Mouse (Mus musculus) liver, postnatal 0 days (tissue): ENCODE results near the gene Gpx3. TPM values are rescaled to one million over a fixed set of nuclear protein-coding genes. Genes with fewer than 3 reads are reported as not detected.
A peak's percentile ranks its signal among the peaks of the same experiment; 100 is the strongest.

Experiments
- ATAC-seq: fragments of 200-750 bp; cut with Nextera tagmentation; 2 replicates; pipeline ENCODE4 v1.8.0; 2017; ENCODE audit warnings: mild to moderate bottlenecking, moderate library complexity
- DNase-seq: peaks from one replicate; pipeline ENCODE4 v3.0.0-alpha.2; 2016
- H3K27ac ChIP-seq: fragments of 300-500 bp; sonication (generic); 2 replicates; pipeline ENCODE4 v1.5.1; 2014; ENCODE audit warnings: antibody characterized with exemption, moderate library complexity, mild to moderate bottlenecking, low read depth
- H3K27me3 ChIP-seq: fragments of 300-500 bp; sonication (generic); 2 replicates; pipeline ENCODE4 v1.6.1; 2014; ENCODE audit warnings: low read length, control low read depth, mixed read lengths; ENCODE audit not compliant: insufficient read depth
- H3K36me3 ChIP-seq: fragments of 300-500 bp; sonication (generic); replicated peaks from 2 replicates; pipeline ENCODE4 v1.6.1; 2014; ENCODE audit warnings: mild to moderate bottlenecking, control low read depth, low read length, moderate library complexity, mixed read lengths; ENCODE audit not compliant: insufficient read depth
- H3K4me1 ChIP-seq: fragments of 300-500 bp; sonication (generic); 2 replicates; pipeline ENCODE4 v1.6.1; 2014; ENCODE audit warnings: antibody characterized with exemption, mild to moderate bottlenecking, control low read depth; ENCODE audit not compliant: insufficient read depth
- H3K4me2 ChIP-seq: fragments of 300-500 bp; sonication (generic); 2 replicates; pipeline ENCODE4 v1.6.1; 2014; ENCODE audit warnings: low read depth, mild to moderate bottlenecking, low read length, moderate library complexity, mixed read lengths
- H3K4me3 ChIP-seq: fragments of 300-500 bp; sonication (generic); 2 replicates; pipeline ENCODE4 v1.5.1; 2014; ENCODE audit warnings: low read depth, low read length
- H3K9ac ChIP-seq: fragments of 300-500 bp; sonication (generic); replicated peaks from 2 replicates; pipeline ENCODE4 v1.6.1; 2014; ENCODE audit warnings: mild to moderate bottlenecking, moderate library complexity
- H3K9me3 ChIP-seq: fragments of 300-500 bp; sonication (generic); 2 replicates; pipeline ENCODE4 v1.6.1; 2016; ENCODE audit warnings: mild to moderate bottlenecking, control low read depth, low read length, mixed read lengths
- CTCF ChIP-seq: sonication (generic); IDR thresholded peaks from 2 replicates; pipeline ENCODE4 v1.5.1; 2016; ENCODE audit warnings: antibody characterized with exemption, low read depth
- EP300 ChIP-seq: IDR thresholded peaks from 2 replicates; pipeline ENCODE4 v1.6.1; 2016; ENCODE audit warnings: antibody characterized with exemption, low read depth, mild to moderate bottlenecking
- WGBS: fragments of 180-500 bp; shearing (Covaris S2); extraction: QIAGEN DNeasy Blood & Tissue Kit; methylation state at CpG from one replicate; pipeline ENCODE4 v1.1.7; 2014; ENCODE audit not compliant: insufficient replicate concordance; 5-methylcytosine and 5-hydroxymethylcytosine counted together
- polyA plus RNA-seq: library from polyadenylated mRNA; unstranded; fragments of >200 nt; fragmentation: Nextera tagmentation; extraction: Ambion mirVana; gene quantifications from 2 replicates; pipeline ENCODE4 v1.2.1, GENCODE M21; 2015

Gene Gpx3
- polyA plus RNA-seq, 1 experiment from 2014 or later, result 30.4 TPM

DNA sequence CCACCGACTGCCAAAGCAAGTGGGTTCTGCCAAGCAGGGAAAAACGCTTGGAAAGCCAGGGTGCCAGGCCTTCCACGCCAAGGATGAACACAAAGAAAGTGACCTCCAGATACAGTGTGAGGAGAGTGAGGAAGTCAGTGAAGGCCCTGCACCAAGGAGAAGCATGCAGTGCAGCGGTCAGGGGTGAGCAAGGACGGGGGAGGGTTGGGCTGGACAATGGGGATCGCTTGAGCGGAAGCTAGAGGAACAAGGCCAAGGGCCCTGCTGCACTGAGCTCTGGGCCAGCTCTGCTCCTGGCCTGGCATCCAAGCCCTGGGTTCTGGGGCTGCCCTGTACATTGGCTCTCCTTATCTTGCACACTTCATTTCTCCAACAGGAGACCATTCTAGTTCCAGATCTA, 37.8 kb downstream of the Gpx3 start:
- WGBS, result 73% methylated on average over 7 of the region's 7 CpGs
- Histone ChIP-seq H3K27me3 (no peaks in the 10 kb centered on the region), H3K9ac (no peak overlapping the region)

DNA sequence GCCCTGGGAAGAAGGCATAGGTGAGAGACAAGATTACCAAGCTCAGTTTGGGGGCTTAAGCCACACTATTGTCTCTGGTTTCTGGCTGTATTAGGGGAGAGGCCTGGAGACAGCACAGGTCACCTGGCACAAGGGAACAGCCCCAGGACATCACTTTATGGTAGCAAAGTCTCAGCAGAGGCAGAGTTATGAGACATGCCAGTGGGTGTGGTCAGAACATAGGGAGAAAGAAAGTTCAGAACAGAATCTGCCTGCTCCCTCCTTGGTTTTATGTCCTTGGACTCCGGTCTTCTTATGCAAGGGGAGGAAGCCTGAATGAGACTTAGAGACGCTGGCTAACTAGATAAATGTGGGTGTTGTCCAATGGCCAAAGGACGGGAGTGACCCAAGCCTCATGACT, 42.4 kb downstream of the Gpx3 start:
- Histone ChIP-seq H3K4me3 (no peak overlapping the region), H3K4me1 (no peaks in the 10 kb centered on the region), H3K9me3 (no peaks in the 10 kb centered on the region), H3K4me2 (no peak overlapping the region), H3K9ac (no peak overlapping the region), H3K36me3 (0 out of 2 replicates have a peak, but pooled peaks cover 2% of the 10 kb centered on the region), H3K27ac (no peak overlapping the region), H3K27me3 (no peaks in the 10 kb centered on the region)
- 77% methylated on average over 3 of the region's 3 CpGs for WGBS
- TF ChIP-seq EP300 (no peak), CTCF (no peak)
- DNase-seq (no peak), ATAC-seq (no peak)

More for the DNA sequence above, 37.8 kb downstream of the Gpx3 start:
- TF ChIP-seq EP300 (no peak), CTCF (no peak)
- H3K4me1 ChIP-seq, result peaks cover 16% of the 10 kb centered on the region
- H3K4me2 ChIP-seq, result no peak overlapping the region
- DNase-seq, result no peak
- H3K4me3 ChIP-seq, result no peak overlapping the region
- H3K9me3 ChIP-seq, result no peaks in the 10 kb centered on the region
- H3K27ac ChIP-seq, result no peak overlapping the region
- H3K36me3 ChIP-seq, result peaks cover 20% of the 10 kb centered on the region
- no peak for ATAC-seq

DNA sequence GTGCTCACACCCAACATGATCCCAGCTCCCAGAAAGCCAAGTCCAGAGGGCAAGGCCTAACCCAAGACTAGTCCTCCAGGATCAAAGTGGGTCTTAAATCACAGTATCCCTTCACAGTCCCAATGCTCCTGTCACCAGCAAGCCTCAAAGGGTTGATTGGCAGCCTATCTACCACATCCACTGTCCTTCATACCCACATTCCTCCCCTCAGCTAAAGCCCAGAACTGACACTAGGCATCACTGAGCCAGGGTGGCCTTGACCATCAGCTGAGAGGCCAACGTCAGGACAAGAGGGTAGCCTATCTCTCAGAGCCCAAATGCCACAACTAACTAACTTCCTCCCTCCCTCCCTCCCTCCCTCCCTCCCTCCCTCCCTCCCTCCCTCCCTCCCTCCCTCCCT, 47.5 kb downstream of the Gpx3 start:
- no peak for TF ChIP-seq CTCF
- no peak for TF ChIP-seq EP300
- no peak overlapping the region for H3K9ac ChIP-seq
- no peak for DNase-seq
- no peak overlapping the region for H3K27ac ChIP-seq
- peaks cover 11% of the 10 kb centered on the region for H3K4me1 ChIP-seq
- H3K4me3 ChIP-seq, result no peak overlapping the region
- WGBS, result 31% methylated on average over 1 of the region's 1 CpGs
- no peak overlapping the region for H3K4me2 ChIP-seq
- ATAC-seq, result no peak
- no peaks in the 10 kb centered on the region for H3K9me3 ChIP-seq
- no peaks in the 10 kb centered on the region for H3K27me3 ChIP-seq
- H3K36me3 ChIP-seq, result 0 out of 2 replicates have a peak, but pooled peaks cover 3% of the 10 kb centered on the region

GRCm38 (mm10) chr11:54950684-54951083, 48.4 kb downstream of the Gpx3 start:
- ATAC-seq (no peak), DNase-seq (no peak)
- H3K9me3 ChIP-seq, result no peaks in the 10 kb centered on the region
- H3K36me3 ChIP-seq, result 0 out of 2 replicates have a peak, but pooled peaks cover 3% of the 10 kb centered on the region
- no peak overlapping the region for H3K9ac ChIP-seq
- WGBS, result 82% methylated on average over 6 of the region's 6 CpGs
- TF ChIP-seq CTCF (no peak), EP300 (no peak)
- no peak overlapping the region for H3K4me2 ChIP-seq
- H3K27me3 ChIP-seq, result no peaks in the 10 kb centered on the region
- H3K4me3 ChIP-seq, result no peak overlapping the region
- H3K27ac ChIP-seq, result no peak overlapping the region
- peaks cover 16% of the 10 kb centered on the region for H3K4me1 ChIP-seq

GRCm38 (mm10) chr11:54952651-54953050, 50.4 kb downstream of the Gpx3 start:
- DNase-seq (no peak), ATAC-seq (no peak)
- H3K36me3 ChIP-seq, result 0 out of 2 replicates have a peak, but pooled peaks cover 3% of the 10 kb centered on the region
- H3K4me1 ChIP-seq, result peaks cover 22% of the 10 kb centered on the region
- H3K4me2 ChIP-seq, result no peak overlapping the region
- no peak for TF ChIP-seq EP300
- TF ChIP-seq CTCF, result no peak
- no peak overlapping the region; the same call in 1 of the 2 replicates for H3K9ac ChIP-seq
- WGBS, result 47% methylated on average over 6 of the region's 6 CpGs
- no peak overlapping the region for H3K4me3 ChIP-seq
- H3K27me3 ChIP-seq, result no peaks in the 10 kb centered on the region
- no peak overlapping the region for H3K27ac ChIP-seq
- H3K9me3 ChIP-seq, result no peaks in the 10 kb centered on the region

GRCm38 (mm10) chr11:54953993-54954446, 51.8 kb downstream of the Gpx3 start:
- H3K27ac ChIP-seq, result no peak overlapping the region
- H3K9ac ChIP-seq, result no peak overlapping the region
- H3K4me1 ChIP-seq, result peaks cover 32% of the 10 kb centered on the region
- H3K36me3 ChIP-seq, result 0 out of 2 replicates have a peak, but pooled peaks cover 3% of the 10 kb centered on the region
- peak overlapping the region; percentile 73; the same call in 1 of the 2 replicates for H3K4me2 ChIP-seq
- no peak for DNase-seq
- H3K4me3 ChIP-seq, result no peak overlapping the region
- no peak for ATAC-seq
- TF ChIP-seq CTCF (no peak), EP300 (no peak)
- whole genome bisulfite sequencing, result 71% methylated on average over 9 of the region's 9 CpGs
- H3K27me3 ChIP-seq, result no peaks in the 10 kb centered on the region
- no peaks in the 10 kb centered on the region for H3K9me3 ChIP-seq
